Mouse (Mus musculus) myocyte (in vitro differentiated cells): ENCODE results near the gene Zfp365. TPM values are rescaled to one million over a fixed set of nuclear protein-coding genes. Genes with fewer than 3 reads are reported as not detected.

Source experiments
- H3K27me3 ChIP-seq: one replicate; pipeline ENCODE4 v1.6.1; 2011; ENCODE audit not compliant: control insufficient read depth, insufficient read depth, insufficient read length
- H3K36me3 ChIP-seq: one replicate; pipeline ENCODE4 v1.6.1; 2011; ENCODE audit not compliant: control insufficient read depth, insufficient read depth
- H3K4me2 ChIP-seq: one replicate; pipeline ENCODE4 v1.6.1; 2011; ENCODE audit warnings: low read depth, control low read depth
- H3K4me3 ChIP-seq: one replicate; pipeline ENCODE4 v1.5.1; 2011; ENCODE audit warnings: mild to moderate bottlenecking, control low read depth, moderate library complexity
- H3K79me2 ChIP-seq: one replicate; pipeline ENCODE4 v1.6.1; 2011; ENCODE audit not compliant: control insufficient read depth, insufficient read depth
- H3ac ChIP-seq: one replicate; pipeline ENCODE4 v1.6.1; 2011; ENCODE audit not compliant: control insufficient read depth, insufficient read length
- CEBPB ChIP-seq: IDR thresholded peaks from 2 replicates; pipeline ENCODE4 v1.6.1; 2011; ENCODE audit warnings: mild to moderate bottlenecking, moderate library complexity; ENCODE audit not compliant: poor library complexity, insufficient read depth, severe bottlenecking
- E2F4 ChIP-seq: IDR thresholded peaks from one replicate; pipeline ENCODE4 v1.6.1; 2011; ENCODE audit warnings: mild to moderate bottlenecking, control low read depth, moderate library complexity; ENCODE audit not compliant: insufficient read depth
- MAX ChIP-seq: IDR thresholded peaks from one replicate; pipeline ENCODE4 v1.6.1; 2011; ENCODE audit warnings: low read depth, mild to moderate bottlenecking, control low read depth
- MYOD1 ChIP-seq, 3 experiments: IDR thresholded peaks; one replicate each; pipeline ENCODE4 v1.6.1; 2011; ENCODE audit warnings: control low read depth in 2 of 3, low read depth in 2 of 3, mild to moderate bottlenecking in 2 of 3, moderate library complexity in 1 of 3; ENCODE audit not compliant: insufficient read length in 2 of 3, control insufficient read depth in 1 of 3
- MYOG ChIP-seq, 3 experiments: IDR thresholded peaks; one replicate each; pipeline ENCODE4 v1.6.1; 2011; ENCODE audit warnings: control low read depth in 2 of 3, low read depth in 2 of 3, mild to moderate bottlenecking in 2 of 3; ENCODE audit not compliant: insufficient read length in 2 of 3, control insufficient read depth in 1 of 3, insufficient read depth in 1 of 3
- POLR2A ChIP-seq: IDR thresholded peaks from one replicate; pipeline ENCODE4 v1.6.1; 2011; ENCODE audit warnings: low read depth, mild to moderate bottlenecking, control low read depth, moderate library complexity; ENCODE audit not compliant: insufficient read length
- POLR2AphosphoS2 ChIP-seq: IDR thresholded peaks from one replicate; pipeline ENCODE4 v1.6.1; 2011; ENCODE audit warnings: low read depth, control low read depth; ENCODE audit not compliant: insufficient read length
- REST ChIP-seq: IDR thresholded peaks from one replicate; pipeline ENCODE4 v1.6.1; 2011; ENCODE audit warnings: mild to moderate bottlenecking, control low read depth, moderate library complexity; ENCODE audit not compliant: insufficient read depth, insufficient read length
- SRF ChIP-seq: IDR thresholded peaks from one replicate; pipeline ENCODE4 v1.6.1; 2011; ENCODE audit warnings: low read depth; ENCODE audit not compliant: control insufficient read depth, insufficient read length
- TCF12 ChIP-seq: IDR thresholded peaks from one replicate; pipeline ENCODE4 v1.6.1; 2011; ENCODE audit warnings: mild to moderate bottlenecking, control low read depth; ENCODE audit not compliant: poor library complexity, insufficient read depth, severe bottlenecking
- TCF3 ChIP-seq: IDR thresholded peaks from one replicate; pipeline ENCODE4 v1.6.1; 2011; ENCODE audit warnings: low read depth, control low read depth; ENCODE audit not compliant: insufficient read length
- USF1 ChIP-seq: IDR thresholded peaks from one replicate; pipeline ENCODE4 v1.6.1; 2011; ENCODE audit warnings: low read depth, mild to moderate bottlenecking, control low read depth, moderate library complexity
- polyA plus RNA-seq: library from polyadenylated mRNA; unstranded; fragments of >200 nt; fragmentation: generic; extraction: Trizol; gene quantifications from one replicate; pipeline ENCODE4 v1.2.1, GENCODE M21; 2012; ENCODE audit warnings: missing spikeins

Zfp365 gene
- polyA plus RNA-seq, 1 experiment: 11.1 TPM

DNA sequence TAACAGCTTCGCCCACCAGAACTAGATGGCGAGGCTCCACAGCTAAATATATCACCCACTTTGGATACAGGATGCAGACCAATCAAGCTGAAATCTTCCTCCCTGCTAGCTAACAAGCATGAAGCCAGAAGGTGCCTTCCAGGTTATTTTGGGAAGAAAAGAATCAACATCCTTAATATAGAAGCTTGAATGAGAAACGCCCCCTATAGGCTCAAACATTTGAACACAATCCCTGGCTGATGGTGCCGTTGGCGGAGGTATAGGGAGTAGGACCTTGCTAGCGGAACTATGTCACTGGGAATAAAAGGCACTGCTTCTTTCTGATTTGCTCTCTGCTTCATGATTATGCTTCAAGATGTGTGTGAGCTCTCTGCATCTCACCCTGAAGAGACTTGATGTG, 9.3 kb upstream of the Zfp365 start:
- Histone ChIP-seq H3K27me3 (no peaks in the 10 kb centered on the region), H3K4me3 (no peak overlapping the region), H3K79me2 (no peaks in the 10 kb centered on the region), H3ac (no peak overlapping the region), H3K4me2 (no peak overlapping the region), H3K36me3 (no peaks in the 10 kb centered on the region)
- no peak for TF ChIP-seq TCF3
- TF ChIP-seq MYOG (IDR thresholded peaks at IDR 0.05; ENCODE audit: control insufficient read depth in 1 of 3, insufficient read depth in 1 of 3, insufficient read length in 2 of 3, low read depth in 2 of 3): no peak
- no peak for TF ChIP-seq MYOD1 (IDR thresholded peaks at IDR 0.05; ENCODE audit: control insufficient read depth in 1 of 3, insufficient read length in 2 of 3, low read depth in 2 of 3)

DNA sequence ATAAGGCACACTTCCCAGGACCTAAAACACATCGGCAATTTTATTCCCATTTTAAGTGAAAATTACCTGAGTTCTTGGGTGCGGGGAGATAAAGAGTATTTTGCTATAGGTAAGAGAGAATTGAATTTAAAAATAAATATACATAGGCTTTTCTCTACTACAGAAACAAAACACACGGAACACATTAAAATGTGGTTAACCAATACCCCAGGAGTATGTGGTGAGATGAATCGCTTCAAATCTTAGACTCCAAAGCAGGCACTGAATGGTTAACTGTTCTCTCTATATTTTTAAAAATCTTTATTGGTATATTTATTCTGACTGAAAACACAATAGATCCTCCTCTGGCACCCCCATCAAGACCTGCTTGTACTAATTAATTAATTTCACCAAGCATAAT, 7.2 kb upstream of the Zfp365 start:
- no peaks in the 10 kb centered on the region for H3K79me2 ChIP-seq
- no peak overlapping the region for H3K4me3 ChIP-seq
- TF ChIP-seq MYOD1 (IDR thresholded peaks at IDR 0.05; ENCODE audit: control insufficient read depth in 1 of 3, insufficient read length in 2 of 3, low read depth in 2 of 3) (no peak), TCF3 (no peak), TCF12 (no peak), POLR2AphosphoS2 (no peak), CEBPB (no peak), MAX (no peak), USF1 (no peak), E2F4 (no peak), SRF (no peak), MYOG (IDR thresholded peaks at IDR 0.05; ENCODE audit: control insufficient read depth in 1 of 3, insufficient read depth in 1 of 3, insufficient read length in 2 of 3, low read depth in 2 of 3) (no peak), POLR2A (no peak)
- no peaks in the 10 kb centered on the region for H3K27me3 ChIP-seq
- H3ac ChIP-seq: no peak overlapping the region
- H3K4me2 ChIP-seq: no peak overlapping the region
- H3K36me3 ChIP-seq: no peaks in the 10 kb centered on the region

DNA sequence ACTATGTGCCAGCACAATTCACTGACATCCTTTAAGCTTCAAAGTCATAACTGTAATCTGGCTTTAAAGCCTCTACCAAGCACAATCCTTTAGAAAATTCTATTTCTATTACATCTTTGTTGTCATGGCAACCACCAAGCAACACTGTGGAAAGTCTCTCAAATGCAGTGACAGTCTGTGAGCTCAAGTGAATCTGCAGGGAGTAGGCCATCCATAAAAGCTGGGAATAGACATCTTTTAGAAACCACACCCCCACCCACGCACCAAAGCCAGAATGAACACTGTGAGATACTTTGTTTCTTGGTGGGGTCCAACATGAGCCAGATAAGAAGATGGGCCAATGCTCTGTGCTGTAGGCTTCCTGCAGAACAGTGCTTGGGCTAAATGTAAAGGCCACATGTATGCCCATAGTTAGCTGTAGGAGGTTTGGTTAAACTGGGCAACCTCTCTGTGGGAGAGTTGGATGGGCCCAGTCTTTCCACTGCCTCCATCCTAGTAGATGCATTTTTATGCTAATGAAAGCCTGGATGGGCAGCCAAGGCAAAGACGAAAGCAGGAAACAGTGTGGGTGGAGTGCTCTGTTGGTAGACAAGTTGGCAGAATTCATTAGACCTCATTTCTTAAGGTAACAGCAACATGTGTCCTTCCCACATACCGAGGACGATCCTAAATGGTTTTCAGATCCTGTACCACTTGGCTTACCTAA, 5.9 kb upstream of the Zfp365 start:
- no peak overlapping the region for H3K4me2 ChIP-seq
- H3K79me2 ChIP-seq: no peaks in the 10 kb centered on the region
- no peaks in the 10 kb centered on the region for H3K27me3 ChIP-seq
- H3K4me3 ChIP-seq: no peak overlapping the region
- H3K36me3 ChIP-seq: no peaks in the 10 kb centered on the region
- no peak overlapping the region for H3ac ChIP-seq
- no peak for TF ChIP-seq POLR2AphosphoS2
- no peak for TF ChIP-seq E2F4
- TF ChIP-seq MYOG (IDR thresholded peaks at IDR 0.05; ENCODE audit: control insufficient read depth in 1 of 3, insufficient read depth in 1 of 3, insufficient read length in 2 of 3, low read depth in 2 of 3): no peak
- no peak for TF ChIP-seq SRF
- no peak for TF ChIP-seq TCF12
- no peak for TF ChIP-seq CEBPB
- TF ChIP-seq POLR2A: no peak
- TF ChIP-seq MAX: no peak

DNA sequence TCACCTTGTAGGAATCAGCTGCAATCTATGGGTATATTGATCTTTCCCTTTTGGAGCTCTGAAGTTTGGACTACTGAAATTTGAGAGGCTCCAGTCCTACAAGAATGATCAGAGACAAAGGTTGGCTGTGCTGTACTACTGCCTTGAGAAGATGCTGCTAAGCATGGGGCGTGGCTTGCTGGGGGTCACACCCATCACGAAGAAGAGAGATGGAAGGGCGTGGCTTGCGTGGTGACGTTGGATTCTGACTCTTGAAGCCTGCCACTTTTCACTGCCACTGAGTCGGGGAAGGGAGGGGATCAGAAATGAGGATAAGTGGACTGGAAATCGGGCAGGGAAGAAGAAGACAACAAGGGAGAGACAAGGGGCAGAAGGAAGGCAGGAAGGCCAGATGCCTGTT, 4.9 kb upstream of the Zfp365 start:
- TF ChIP-seq REST: no peak
- no peak for TF ChIP-seq TCF12
- TF ChIP-seq MYOD1 (IDR thresholded peaks at IDR 0.05; ENCODE audit: control insufficient read depth in 1 of 3, insufficient read length in 2 of 3, low read depth in 2 of 3): no peak
- TF ChIP-seq MAX: no peak
- no peak for TF ChIP-seq E2F4
- no peak for TF ChIP-seq TCF3
- no peak for TF ChIP-seq USF1
- no peak for TF ChIP-seq CEBPB
- no peak for TF ChIP-seq POLR2AphosphoS2
- no peak for TF ChIP-seq MYOG (IDR thresholded peaks at IDR 0.05; ENCODE audit: control insufficient read depth in 1 of 3, insufficient read depth in 1 of 3, insufficient read length in 2 of 3, low read depth in 2 of 3)
- H3K4me3 ChIP-seq: no peak overlapping the region
- H3K4me2 ChIP-seq: no peak overlapping the region
- H3K79me2 ChIP-seq: no peaks in the 10 kb centered on the region
- H3ac ChIP-seq: no peak overlapping the region
- H3K27me3 ChIP-seq: no peaks in the 10 kb centered on the region
- no peaks in the 10 kb centered on the region for H3K36me3 ChIP-seq

DNA sequence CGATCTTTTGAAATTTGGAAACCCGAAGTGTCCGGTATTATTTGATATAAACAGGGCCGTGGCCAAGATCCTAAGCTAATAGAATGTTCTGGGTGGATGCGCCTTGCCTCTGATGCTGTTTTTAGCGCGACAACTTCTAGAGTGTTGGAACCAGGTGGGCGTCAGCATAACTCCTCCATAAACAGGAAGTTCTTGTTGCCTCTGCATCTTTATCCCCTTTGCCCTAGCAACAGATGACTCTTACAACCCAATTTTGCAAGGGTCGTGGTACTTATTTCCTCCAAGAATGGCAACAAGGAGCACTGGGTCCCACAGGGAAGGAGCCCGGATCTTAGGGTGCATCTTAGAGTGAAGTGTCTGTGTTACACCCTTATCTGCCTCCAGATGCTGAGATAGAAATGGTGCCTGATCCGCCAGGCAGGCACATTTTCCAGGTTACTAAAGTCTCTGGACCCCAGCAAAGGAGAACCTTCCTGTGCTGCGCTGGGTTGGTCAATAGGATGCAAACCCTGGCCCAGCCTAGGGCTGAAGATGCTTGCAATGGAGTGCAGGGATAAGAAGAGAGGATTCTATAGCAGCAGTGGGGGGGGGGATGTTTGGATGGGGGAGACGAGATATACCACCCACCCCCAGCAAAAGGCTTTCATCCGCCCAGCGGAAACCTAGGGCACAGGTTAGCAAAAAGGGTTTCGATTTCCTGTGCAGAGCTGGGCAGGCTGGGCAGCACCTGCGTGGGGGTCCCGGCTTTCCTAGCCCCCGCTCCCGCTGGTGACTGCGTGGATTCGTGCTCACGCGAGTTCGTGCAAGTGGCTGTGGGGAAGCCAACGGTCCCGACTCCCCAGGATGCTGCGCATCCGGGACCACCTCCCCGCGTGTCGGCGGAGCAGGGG, 770 bp downstream of the Zfp365 start:
- Histone ChIP-seq H3K79me2 (peaks cover 15% of the 10 kb centered on the region), H3ac (peak overlapping the region; percentile 27), H3K4me2 (peak overlapping the region; percentile 87), H3K27me3 (no peaks in the 10 kb centered on the region), H3K36me3 (peaks cover 7% of the 10 kb centered on the region), H3K4me3 (peak overlapping the region; percentile 56)
- no peak for TF ChIP-seq MYOG (IDR thresholded peaks at IDR 0.05; ENCODE audit: control insufficient read depth in 1 of 3, insufficient read depth in 1 of 3, insufficient read length in 2 of 3, low read depth in 2 of 3)
- TF ChIP-seq USF1: no peak
